Mouse (Mus musculus): ENCODE data around the gene Mars2. TPM values are rescaled to one million over a fixed set of nuclear protein-coding genes. Genes with fewer than 3 reads are reported as not detected.
A peak's percentile ranks its signal among the peaks of the same experiment; 100 is the strongest.

Mars2 gene
- polyA plus RNA-seq, 1 experiment from 2014 or later, result 5.3 TPM

DNA sequence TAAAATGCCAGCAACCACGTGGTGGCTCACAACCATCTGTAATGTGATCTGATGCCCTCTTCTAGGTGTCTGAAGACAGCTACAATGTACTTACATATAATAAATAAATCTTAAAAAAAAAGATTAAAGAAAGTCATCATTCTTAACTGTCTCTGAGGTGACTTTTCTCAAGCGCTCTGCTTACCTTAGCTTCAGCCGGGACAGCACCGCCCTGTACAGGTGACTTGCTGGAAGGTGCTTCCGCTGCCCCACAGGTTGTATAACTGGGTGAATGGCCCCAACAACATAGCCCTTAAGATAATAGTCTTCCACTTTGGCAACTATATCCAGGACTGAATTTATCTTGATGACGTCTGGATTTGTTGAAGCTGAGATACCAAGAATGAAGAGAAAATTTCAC, 23.0 kb upstream of the Mars2 start:
- Histone ChIP-seq H3K9ac (replicated peaks; ENCODE audit: low read depth, low read length) (no peak overlapping the region), H3K27ac (ENCODE audit: low read length) (no peak overlapping the region)
- WGBS, result 91% methylated on average over 6 of the region's 6 CpGs

DNA sequence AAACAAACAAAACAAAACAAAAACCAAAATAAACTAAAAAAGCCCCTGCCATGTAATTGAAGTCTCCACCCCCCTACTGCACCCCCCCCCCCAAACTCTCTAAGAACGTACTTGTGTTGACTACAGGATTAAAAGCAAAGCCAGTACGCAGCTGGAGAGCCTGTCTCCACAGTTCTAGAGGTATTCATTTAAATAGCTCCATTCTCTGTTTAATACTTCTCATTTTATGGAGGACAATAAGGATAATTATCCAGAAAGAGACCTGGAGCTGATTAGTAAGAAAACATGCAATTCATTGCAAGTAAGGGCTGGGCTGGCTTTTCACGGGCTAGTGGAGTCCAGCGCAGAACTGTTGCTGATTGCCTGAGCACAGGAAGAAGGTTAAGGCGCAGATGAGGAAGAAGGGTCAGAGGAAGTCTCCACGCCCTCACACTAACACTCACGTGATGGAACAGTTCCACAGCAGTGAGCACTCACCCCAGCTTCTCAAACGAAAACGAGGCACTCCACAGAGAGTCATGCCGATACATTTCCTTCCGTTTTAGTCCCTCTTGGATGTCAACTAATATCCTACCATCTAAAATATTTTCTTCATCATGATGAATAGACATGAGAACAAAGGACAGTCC, 21.7 kb upstream of the Mars2 start:
- peak; percentile 43; the same call in 1 of the 2 replicates for ATAC-seq
- H3K4me2 ChIP-seq (ENCODE audit: low read length), result no peak overlapping the region
- 40% methylated on average over 11 of the region's 11 CpGs for WGBS
- H3K36me3 ChIP-seq (ENCODE audit: control insufficient read depth, insufficient read depth), result no peaks in the 10 kb centered on the region
- H3K27ac ChIP-seq (ENCODE audit: low read length), result no peak overlapping the region
- no peak overlapping the region for H3K4me3 ChIP-seq (replicated peaks; ENCODE audit: low read length)
- 0 out of 2 replicates have a peak, but pooled peaks cover 2% of the 10 kb centered on the region for H3K4me1 ChIP-seq (replicated peaks; ENCODE audit: control insufficient read depth, insufficient read depth, low read length)
- no peaks in the 10 kb centered on the region for H3K9me3 ChIP-seq (ENCODE audit: control insufficient read depth, low read length)
- no peaks in the 10 kb centered on the region for H3K27me3 ChIP-seq (replicated peaks; ENCODE audit: control insufficient read depth, insufficient read depth, low read length)
- H3K9ac ChIP-seq (replicated peaks; ENCODE audit: low read depth, low read length), result no peak overlapping the region

More for the DNA sequence above, 23.0 kb upstream of the Mars2 start:
- Histone ChIP-seq H3K36me3 (ENCODE audit: control insufficient read depth, insufficient read depth) (no peaks in the 10 kb centered on the region), H3K4me1 (replicated peaks; ENCODE audit: control insufficient read depth, insufficient read depth, low read length) (0 out of 2 replicates have a peak, but pooled peaks cover 3% of the 10 kb centered on the region), H3K4me2 (ENCODE audit: low read length) (no peak overlapping the region), H3K27me3 (replicated peaks; ENCODE audit: control insufficient read depth, insufficient read depth, low read length) (no peaks in the 10 kb centered on the region), H3K4me3 (replicated peaks; ENCODE audit: low read length) (no peak overlapping the region), H3K9me3 (ENCODE audit: control insufficient read depth, low read length) (no peaks in the 10 kb centered on the region)
- ATAC-seq, result no peak

DNA sequence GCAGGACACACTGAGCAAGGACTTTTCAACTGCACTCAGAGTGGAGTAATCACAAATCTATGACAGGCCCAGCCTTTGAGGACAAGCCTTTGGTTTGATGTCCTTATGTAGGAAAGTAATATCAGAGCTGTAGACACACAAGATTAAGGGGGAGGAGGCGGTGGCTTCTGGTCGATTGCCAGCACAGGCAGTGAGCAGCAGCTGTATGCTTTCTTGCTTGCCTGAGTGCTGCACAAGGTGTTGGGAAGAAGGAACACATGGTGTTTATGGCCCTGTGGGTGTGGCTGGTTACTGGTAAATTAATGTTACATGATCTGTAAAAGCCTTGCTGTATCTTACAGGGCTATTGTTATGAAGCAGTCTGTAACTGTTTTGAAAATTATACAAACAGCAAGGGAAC, 19.8 kb upstream of the Mars2 start:
- no peaks in the 10 kb centered on the region for H3K27me3 ChIP-seq (replicated peaks; ENCODE audit: control insufficient read depth, insufficient read depth, low read length)
- H3K4me1 ChIP-seq (replicated peaks; ENCODE audit: control insufficient read depth, insufficient read depth, low read length), result peaks cover 9% of the 10 kb centered on the region
- 51% methylated on average over 2 of the region's 2 CpGs for WGBS
- no peak overlapping the region for H3K27ac ChIP-seq (ENCODE audit: low read length)
- H3K9me3 ChIP-seq (ENCODE audit: control insufficient read depth, low read length), result no peaks in the 10 kb centered on the region
- no peak overlapping the region for H3K9ac ChIP-seq (replicated peaks; ENCODE audit: low read depth, low read length)
- no peak overlapping the region for H3K4me2 ChIP-seq (ENCODE audit: low read length)
- H3K36me3 ChIP-seq (ENCODE audit: control insufficient read depth, insufficient read depth), result no peaks in the 10 kb centered on the region
- no peak for ATAC-seq
- no peak overlapping the region for H3K4me3 ChIP-seq (replicated peaks; ENCODE audit: low read length)

DNA sequence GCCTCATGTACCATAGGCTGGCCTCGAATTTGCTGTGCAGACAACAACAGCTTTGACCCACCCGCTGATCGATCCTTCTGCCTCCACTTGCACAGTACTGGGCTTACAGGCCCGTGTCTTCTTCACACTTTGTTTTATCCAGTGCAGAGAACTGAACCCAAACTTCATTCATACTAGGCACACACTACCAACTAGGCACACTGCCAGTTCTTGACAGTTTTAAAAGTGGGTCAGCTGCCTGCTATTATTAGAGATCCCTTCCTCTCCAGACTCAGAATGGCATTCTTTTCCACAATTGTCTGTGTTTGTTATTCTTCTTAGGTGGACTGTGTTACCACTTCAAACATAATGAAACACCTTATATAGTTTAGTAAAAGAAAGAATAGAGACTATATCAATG, 15.6 kb upstream of the Mars2 start:
- Histone ChIP-seq H3K4me2 (ENCODE audit: low read length) (no peak overlapping the region), H3K9ac (replicated peaks; ENCODE audit: low read depth, low read length) (no peak overlapping the region), H3K27ac (ENCODE audit: low read length) (no peak overlapping the region), H3K4me3 (replicated peaks; ENCODE audit: low read length) (no peak overlapping the region), H3K27me3 (replicated peaks; ENCODE audit: control insufficient read depth, insufficient read depth, low read length) (no peaks in the 10 kb centered on the region), H3K36me3 (ENCODE audit: control insufficient read depth, insufficient read depth) (no peaks in the 10 kb centered on the region), H3K4me1 (replicated peaks; ENCODE audit: control insufficient read depth, insufficient read depth, low read length) (peaks cover 22% of the 10 kb centered on the region), H3K9me3 (ENCODE audit: control insufficient read depth, low read length) (no peaks in the 10 kb centered on the region)
- 48% methylated on average over 4 of the region's 4 CpGs for WGBS
- no peak for ATAC-seq

DNA sequence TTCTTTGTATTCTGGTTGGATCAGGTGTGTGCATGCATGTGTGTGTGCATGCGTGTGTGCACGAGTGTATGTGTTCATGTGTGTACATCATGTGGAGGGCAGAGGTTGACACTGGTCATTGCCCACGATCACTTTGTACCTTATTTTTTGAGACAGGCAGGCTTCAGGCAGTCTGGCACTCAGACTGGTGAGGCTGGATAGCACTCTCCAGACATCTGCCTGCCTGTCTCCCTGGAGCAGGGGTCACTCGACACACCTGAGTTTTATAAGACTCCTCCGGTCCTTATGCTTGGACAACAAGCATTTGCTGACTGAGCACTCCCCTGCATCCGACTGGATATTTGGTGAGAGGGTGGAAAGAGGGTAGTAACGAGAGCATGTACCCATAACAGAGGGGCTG, 14.0 kb upstream of the Mars2 start:
- no peaks in the 10 kb centered on the region for H3K36me3 ChIP-seq (ENCODE audit: control insufficient read depth, insufficient read depth)
- no peak overlapping the region for H3K9ac ChIP-seq (replicated peaks; ENCODE audit: low read depth, low read length)
- H3K4me1 ChIP-seq (replicated peaks; ENCODE audit: control insufficient read depth, insufficient read depth, low read length), result peaks cover 26% of the 10 kb centered on the region
- no peak overlapping the region for H3K4me3 ChIP-seq (replicated peaks; ENCODE audit: low read length)
- H3K27me3 ChIP-seq (replicated peaks; ENCODE audit: control insufficient read depth, insufficient read depth, low read length), result no peaks in the 10 kb centered on the region
- ATAC-seq, result no peak
- H3K9me3 ChIP-seq (ENCODE audit: control insufficient read depth, low read length), result no peaks in the 10 kb centered on the region
- H3K4me2 ChIP-seq (ENCODE audit: low read length), result no peak overlapping the region
- 90% methylated on average over 7 of the region's 7 CpGs for WGBS
- no peak overlapping the region for H3K27ac ChIP-seq (ENCODE audit: low read length)

DNA sequence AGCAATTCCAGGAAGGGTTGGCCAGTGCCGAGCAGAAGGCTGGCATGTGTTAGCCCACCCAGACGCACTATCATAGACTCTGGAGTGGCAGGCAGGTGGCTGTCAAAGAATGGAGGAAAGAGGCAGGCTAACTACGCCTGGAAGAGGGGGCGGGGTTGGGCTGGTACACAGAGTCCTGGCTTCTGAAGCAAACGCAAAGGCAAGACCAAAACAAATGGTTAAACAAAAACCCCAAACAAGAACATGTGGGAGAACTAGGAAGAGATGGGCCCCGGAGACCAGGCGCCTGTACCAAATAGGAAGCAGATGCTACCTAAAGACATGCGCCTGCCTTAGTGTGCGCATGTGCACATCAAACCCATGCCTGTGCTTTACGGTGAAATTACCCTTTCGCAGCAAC, 12.9 kb upstream of the Mars2 start:
- Histone ChIP-seq H3K9me3 (ENCODE audit: control insufficient read depth, low read length) (no peaks in the 10 kb centered on the region), H3K36me3 (ENCODE audit: control insufficient read depth, insufficient read depth) (no peaks in the 10 kb centered on the region), H3K27ac (ENCODE audit: low read length) (peak overlapping the region; percentile 47), H3K4me1 (replicated peaks; ENCODE audit: control insufficient read depth, insufficient read depth, low read length) (peaks cover 26% of the 10 kb centered on the region), H3K9ac (replicated peaks; ENCODE audit: low read depth, low read length) (no peak overlapping the region; the same call in 1 of the 2 replicates), H3K4me3 (replicated peaks; ENCODE audit: low read length) (peak overlapping the region; percentile 25), H3K27me3 (replicated peaks; ENCODE audit: control insufficient read depth, insufficient read depth, low read length) (no peaks in the 10 kb centered on the region), H3K4me2 (ENCODE audit: low read length) (peak overlapping the region; percentile 66)
- peak; percentile 84 for ATAC-seq
- WGBS, result 40% methylated on average over 11 of the region's 11 CpGs

DNA sequence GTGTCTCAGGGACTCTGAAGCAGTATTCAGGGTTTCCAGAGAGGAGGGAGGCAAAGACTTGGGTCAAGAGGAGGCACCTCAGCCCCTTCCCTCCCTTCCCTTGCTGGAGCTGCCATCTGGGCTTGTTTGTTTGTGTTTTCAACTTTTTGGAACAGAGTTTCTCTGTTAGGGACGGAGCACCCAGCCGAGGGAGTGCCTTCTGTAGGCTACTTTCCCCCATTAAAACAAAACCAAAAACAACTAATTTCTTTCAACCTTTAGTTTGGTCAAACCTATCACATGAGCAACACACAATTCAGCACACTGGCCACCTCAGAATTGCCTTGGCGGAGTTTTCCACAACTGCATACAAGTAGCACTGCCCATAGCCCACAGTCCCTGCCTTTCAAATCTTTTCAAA, 11.6 kb upstream of the Mars2 start:
- H3K4me1 ChIP-seq (replicated peaks; ENCODE audit: control insufficient read depth, insufficient read depth, low read length), result peaks cover 26% of the 10 kb centered on the region
- H3K4me3 ChIP-seq (replicated peaks; ENCODE audit: low read length), result peak overlapping the region; percentile 36
- 11% methylated on average over 3 of the region's 3 CpGs for WGBS
- H3K27ac ChIP-seq (ENCODE audit: low read length), result peak overlapping the region; percentile 60
- H3K4me2 ChIP-seq (ENCODE audit: low read length), result peak overlapping the region; percentile 66
- H3K36me3 ChIP-seq (ENCODE audit: control insufficient read depth, insufficient read depth), result no peaks in the 10 kb centered on the region
- H3K9ac ChIP-seq (replicated peaks; ENCODE audit: low read depth, low read length), result peak overlapping the region; percentile 27; the same call in 1 of the 2 replicates
- no peaks in the 10 kb centered on the region for H3K27me3 ChIP-seq (replicated peaks; ENCODE audit: control insufficient read depth, insufficient read depth, low read length)
- peak; percentile 49 for ATAC-seq
- no peaks in the 10 kb centered on the region for H3K9me3 ChIP-seq (ENCODE audit: control insufficient read depth, low read length)

DNA sequence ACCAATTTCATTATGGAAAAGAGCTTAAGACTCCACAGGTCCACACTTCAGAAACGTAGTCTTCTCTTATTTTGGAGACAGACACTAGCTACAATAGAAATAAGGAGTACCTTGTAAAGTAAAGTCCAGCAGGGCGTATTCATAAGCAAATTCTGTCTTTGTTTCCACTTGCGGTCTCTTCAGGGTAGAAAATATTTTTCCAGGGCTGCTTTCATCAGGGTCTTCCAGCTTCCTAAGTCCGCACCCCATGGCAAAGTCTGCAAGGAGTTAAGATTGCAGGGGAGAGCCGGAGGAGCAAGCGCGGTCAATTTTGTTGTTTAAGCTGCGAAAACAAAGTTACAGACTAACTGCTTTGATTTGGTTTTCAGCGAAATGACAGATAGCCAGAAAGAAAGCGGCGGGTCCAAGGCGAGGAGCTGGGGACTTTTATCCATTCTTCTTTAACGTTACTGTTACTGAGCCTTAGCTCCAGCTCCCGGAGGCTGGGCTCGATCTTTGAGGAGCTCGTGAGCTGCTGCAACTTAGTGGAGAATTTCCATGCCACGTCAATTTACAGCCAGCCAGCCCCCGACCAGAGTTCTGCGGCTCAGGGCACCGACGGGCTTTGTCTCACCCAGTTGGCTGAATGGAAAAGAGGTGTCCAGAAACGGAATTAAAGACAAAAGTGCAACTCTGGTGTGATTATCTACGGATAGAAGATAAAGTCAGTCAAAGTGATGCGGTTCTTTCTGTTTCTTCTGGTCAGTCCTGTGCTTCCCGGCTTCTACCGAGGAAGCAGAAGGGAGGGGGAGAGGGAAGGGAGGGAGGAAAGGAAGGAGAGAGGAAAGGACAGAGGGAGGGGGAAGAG, 10.7 kb upstream of the Mars2 start, which contains the start of gene Rftn2:
Rftn2 (minus strand) TSS at position 772 of the 847 bp plus-strand sequence.
- Histone ChIP-seq H3K27me3 (replicated peaks; ENCODE audit: control insufficient read depth, insufficient read depth, low read length) (no peaks in the 10 kb centered on the region), H3K4me2 (ENCODE audit: low read length) (peak within 1 kb of the TSS; percentile 66), H3K9ac (replicated peaks; ENCODE audit: low read depth, low read length) (peak within 1 kb of the TSS; percentile 53), H3K4me3 (replicated peaks; ENCODE audit: low read length) (peak within 1 kb of the TSS; percentile 43), H3K4me1 (replicated peaks; ENCODE audit: control insufficient read depth, insufficient read depth, low read length) (peaks cover 22% of the 10 kb centered on the region), H3K36me3 (ENCODE audit: control insufficient read depth, insufficient read depth) (no peaks in the 10 kb centered on the region), H3K9me3 (ENCODE audit: control insufficient read depth, low read length) (no peaks in the 10 kb centered on the region), H3K27ac (ENCODE audit: low read length) (peak within 1 kb of the TSS; percentile 60)
- ATAC-seq, result no peak
- under 1% methylated on average over 26 of the region's 26 CpGs for WGBS

DNA sequence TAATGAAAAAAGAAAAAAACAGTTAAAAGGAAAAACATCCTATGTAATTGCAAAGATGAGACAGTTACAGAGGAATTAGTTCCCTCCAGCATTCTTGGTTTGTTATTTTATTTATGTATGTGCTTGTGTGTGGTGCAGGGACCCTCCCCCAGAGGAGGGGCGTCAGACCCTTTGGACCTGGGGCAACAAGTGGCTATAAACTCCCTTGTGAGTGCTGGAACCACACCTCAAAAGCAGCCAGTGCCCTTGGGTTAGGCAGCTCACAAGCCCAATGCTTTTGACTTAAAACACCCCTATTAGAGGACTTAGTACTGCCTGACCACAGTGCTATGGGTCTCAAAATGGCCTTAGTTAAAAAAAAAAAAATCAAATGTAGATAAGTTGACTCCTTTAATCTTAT, 9.6 kb upstream of the Mars2 start:
- H3K4me1 ChIP-seq (replicated peaks; ENCODE audit: control insufficient read depth, insufficient read depth, low read length), result peaks cover 16% of the 10 kb centered on the region
- H3K4me3 ChIP-seq (replicated peaks; ENCODE audit: low read length), result no peak overlapping the region
- H3K9me3 ChIP-seq (ENCODE audit: control insufficient read depth, low read length), result no peaks in the 10 kb centered on the region
- 38% methylated on average over 1 of the region's 1 CpGs for WGBS
- H3K27ac ChIP-seq (ENCODE audit: low read length), result no peak overlapping the region
- H3K4me2 ChIP-seq (ENCODE audit: low read length), result no peak overlapping the region
- H3K36me3 ChIP-seq (ENCODE audit: control insufficient read depth, insufficient read depth), result no peaks in the 10 kb centered on the region
- H3K9ac ChIP-seq (replicated peaks; ENCODE audit: low read depth, low read length), result no peak overlapping the region
- no peak for ATAC-seq
- no peaks in the 10 kb centered on the region for H3K27me3 ChIP-seq (replicated peaks; ENCODE audit: control insufficient read depth, insufficient read depth, low read length)

Measured in forebrain, embryonic 16.5 days (tissue).